Mouse (Mus musculus) myocyte (in vitro differentiated cells): ENCODE measurements around the gene Mlkl. TPM values are rescaled to one million over a fixed set of nuclear protein-coding genes. Genes with fewer than 3 reads are reported as not detected.

ENCODE experiments used
- H3K27me3 ChIP-seq: one replicate; pipeline ENCODE4 v1.6.1; 2011; ENCODE audit not compliant: control insufficient read depth, insufficient read depth, insufficient read length
- H3K36me3 ChIP-seq: one replicate; pipeline ENCODE4 v1.6.1; 2011; ENCODE audit not compliant: control insufficient read depth, insufficient read depth
- H3K4me2 ChIP-seq: one replicate; pipeline ENCODE4 v1.6.1; 2011; ENCODE audit warnings: low read depth, control low read depth
- H3K4me3 ChIP-seq: one replicate; pipeline ENCODE4 v1.5.1; 2011; ENCODE audit warnings: mild to moderate bottlenecking, control low read depth, moderate library complexity
- H3K79me2 ChIP-seq: one replicate; pipeline ENCODE4 v1.6.1; 2011; ENCODE audit not compliant: control insufficient read depth, insufficient read depth
- H3ac ChIP-seq: one replicate; pipeline ENCODE4 v1.6.1; 2011; ENCODE audit not compliant: control insufficient read depth, insufficient read length
- CEBPB ChIP-seq: IDR thresholded peaks from 2 replicates; pipeline ENCODE4 v1.6.1; 2011; ENCODE audit warnings: mild to moderate bottlenecking, moderate library complexity; ENCODE audit not compliant: poor library complexity, insufficient read depth, severe bottlenecking
- E2F4 ChIP-seq: IDR thresholded peaks from one replicate; pipeline ENCODE4 v1.6.1; 2011; ENCODE audit warnings: mild to moderate bottlenecking, control low read depth, moderate library complexity; ENCODE audit not compliant: insufficient read depth
- MAX ChIP-seq: IDR thresholded peaks from one replicate; pipeline ENCODE4 v1.6.1; 2011; ENCODE audit warnings: low read depth, mild to moderate bottlenecking, control low read depth
- MYOD1 ChIP-seq, 3 experiments: IDR thresholded peaks; one replicate each; pipeline ENCODE4 v1.6.1; 2011; ENCODE audit warnings: control low read depth in 2 of 3, low read depth in 2 of 3, mild to moderate bottlenecking in 2 of 3, moderate library complexity in 1 of 3; ENCODE audit not compliant: insufficient read length in 2 of 3, control insufficient read depth in 1 of 3
- MYOG ChIP-seq, 3 experiments: IDR thresholded peaks; one replicate each; pipeline ENCODE4 v1.6.1; 2011; ENCODE audit warnings: control low read depth in 2 of 3, low read depth in 2 of 3, mild to moderate bottlenecking in 2 of 3; ENCODE audit not compliant: insufficient read length in 2 of 3, control insufficient read depth in 1 of 3, insufficient read depth in 1 of 3
- POLR2A ChIP-seq: IDR thresholded peaks from one replicate; pipeline ENCODE4 v1.6.1; 2011; ENCODE audit warnings: low read depth, mild to moderate bottlenecking, control low read depth, moderate library complexity; ENCODE audit not compliant: insufficient read length
- POLR2AphosphoS2 ChIP-seq: IDR thresholded peaks from one replicate; pipeline ENCODE4 v1.6.1; 2011; ENCODE audit warnings: low read depth, control low read depth; ENCODE audit not compliant: insufficient read length
- REST ChIP-seq: IDR thresholded peaks from one replicate; pipeline ENCODE4 v1.6.1; 2011; ENCODE audit warnings: mild to moderate bottlenecking, control low read depth, moderate library complexity; ENCODE audit not compliant: insufficient read depth, insufficient read length
- SRF ChIP-seq: IDR thresholded peaks from one replicate; pipeline ENCODE4 v1.6.1; 2011; ENCODE audit warnings: low read depth; ENCODE audit not compliant: control insufficient read depth, insufficient read length
- TCF12 ChIP-seq: IDR thresholded peaks from one replicate; pipeline ENCODE4 v1.6.1; 2011; ENCODE audit warnings: mild to moderate bottlenecking, control low read depth; ENCODE audit not compliant: poor library complexity, insufficient read depth, severe bottlenecking
- TCF3 ChIP-seq: IDR thresholded peaks from one replicate; pipeline ENCODE4 v1.6.1; 2011; ENCODE audit warnings: low read depth, control low read depth; ENCODE audit not compliant: insufficient read length
- USF1 ChIP-seq: IDR thresholded peaks from one replicate; pipeline ENCODE4 v1.6.1; 2011; ENCODE audit warnings: low read depth, mild to moderate bottlenecking, control low read depth, moderate library complexity
- polyA plus RNA-seq: library from polyadenylated mRNA; unstranded; fragments of >200 nt; fragmentation: generic; extraction: Trizol; gene quantifications from one replicate; pipeline ENCODE4 v1.2.1, GENCODE M21; 2012; ENCODE audit warnings: missing spikeins

Gene Mlkl
- polyA plus RNA-seq, 1 experiment = 14.5 TPM

DNA sequence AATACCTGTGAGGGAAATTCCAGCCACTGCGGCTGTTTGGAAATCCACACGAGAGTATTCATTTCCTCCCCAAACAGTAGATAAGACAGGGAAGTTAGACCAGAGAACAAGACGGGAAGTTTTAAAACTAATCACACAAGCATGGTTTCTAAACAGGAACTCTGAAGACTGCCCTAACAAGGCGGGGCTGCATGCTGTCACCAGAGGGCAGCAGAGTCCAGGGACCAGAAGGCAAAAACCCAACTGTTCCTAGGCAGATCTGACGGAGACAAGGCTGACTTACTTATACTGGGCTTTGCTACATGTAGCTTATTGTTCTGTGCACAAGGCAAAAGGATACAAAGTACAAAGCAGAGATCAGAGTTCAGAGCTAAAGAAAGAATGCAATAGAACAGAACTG is 5.2 kb upstream of the Mlkl start:
- H3K36me3 ChIP-seq = no peaks in the 10 kb centered on the region
- no peak for TF ChIP-seq MYOG (IDR thresholded peaks at IDR 0.05; ENCODE audit: control insufficient read depth in 1 of 3, insufficient read depth in 1 of 3, insufficient read length in 2 of 3, low read depth in 2 of 3)
- TF ChIP-seq REST = no peak
- no peak for TF ChIP-seq MAX
- TF ChIP-seq TCF12 = no peak
- no peak for TF ChIP-seq POLR2A
- TF ChIP-seq MYOD1 (IDR thresholded peaks at IDR 0.05; ENCODE audit: control insufficient read depth in 1 of 3, insufficient read length in 2 of 3, low read depth in 2 of 3) = no peak
- TF ChIP-seq POLR2AphosphoS2 = no peak
- no peak for TF ChIP-seq TCF3
- no peak for TF ChIP-seq CEBPB
- TF ChIP-seq USF1 = no peak
- TF ChIP-seq E2F4 = no peak
- TF ChIP-seq SRF = no peak
- no peak overlapping the region for H3K4me3 ChIP-seq
- H3K79me2 ChIP-seq = no peaks in the 10 kb centered on the region
- no peak overlapping the region for H3K4me2 ChIP-seq
- no peaks in the 10 kb centered on the region for H3K27me3 ChIP-seq
- H3ac ChIP-seq = no peak overlapping the region

GRCm38 (mm10) chr8:111340186-111340585 is 2.2 kb upstream of the Mlkl start:
- no peak overlapping the region for H3ac ChIP-seq
- no peaks in the 10 kb centered on the region for H3K27me3 ChIP-seq
- H3K4me2 ChIP-seq = no peak overlapping the region
- H3K79me2 ChIP-seq = no peaks in the 10 kb centered on the region
- no peak for TF ChIP-seq REST
- no peak for TF ChIP-seq MAX
- no peak for TF ChIP-seq E2F4
- no peak for TF ChIP-seq USF1
- TF ChIP-seq CEBPB = no peak
- TF ChIP-seq MYOD1 (IDR thresholded peaks at IDR 0.05; ENCODE audit: control insufficient read depth in 1 of 3, insufficient read length in 2 of 3, low read depth in 2 of 3) = no peak
- no peak for TF ChIP-seq MYOG (IDR thresholded peaks at IDR 0.05; ENCODE audit: control insufficient read depth in 1 of 3, insufficient read depth in 1 of 3, insufficient read length in 2 of 3, low read depth in 2 of 3)
- TF ChIP-seq POLR2AphosphoS2 = no peak
- TF ChIP-seq TCF12 = no peak
- no peak for TF ChIP-seq POLR2A
- TF ChIP-seq SRF = no peak
- TF ChIP-seq TCF3 = no peak
- no peak overlapping the region for H3K4me3 ChIP-seq
- H3K36me3 ChIP-seq = no peaks in the 10 kb centered on the region

- TF ChIP-seq TCF12 (no peak), POLR2AphosphoS2 (no peak), CEBPB (no peak), MAX (no peak), USF1 (no peak), REST (no peak), TCF3 (no peak), MYOG (IDR thresholded peaks at IDR 0.05; ENCODE audit: control insufficient read depth in 1 of 3, insufficient read depth in 1 of 3, insufficient read length in 2 of 3, low read depth in 2 of 3) (no peak), E2F4 (no peak), POLR2A (no peak), MYOD1 (IDR thresholded peaks at IDR 0.05; ENCODE audit: control insufficient read depth in 1 of 3, insufficient read length in 2 of 3, low read depth in 2 of 3) (no peak), SRF (no peak)
- Histone ChIP-seq H3K79me2 (no peaks in the 10 kb centered on the region), H3K4me2 (peak overlapping the region; percentile 63), H3K27me3 (no peaks in the 10 kb centered on the region), H3K4me3 (peak overlapping the region; percentile 50), H3K36me3 (no peaks in the 10 kb centered on the region), H3ac (peak overlapping the region; percentile 7)
Measured at GRCm38 (mm10) chr8:111338370-111339208, 612 bp upstream of the Mlkl start.

- Histone ChIP-seq H3K27me3 (no peaks in the 10 kb centered on the region), H3K79me2 (no peaks in the 10 kb centered on the region), H3ac (peak overlapping the region; percentile 7), H3K4me3 (peak overlapping the region; percentile 50), H3K36me3 (no peaks in the 10 kb centered on the region), H3K4me2 (peak overlapping the region; percentile 63)
- no peak for TF ChIP-seq MYOD1 (IDR thresholded peaks at IDR 0.05; ENCODE audit: control insufficient read depth in 1 of 3, insufficient read length in 2 of 3, low read depth in 2 of 3)
Measured at GRCm38 (mm10) chr8:111337311-111337889, 577 bp downstream of the Mlkl start.
